Mouse (Mus musculus) granulocyte monocyte progenitor cell, adult 5-6 weeks (primary cell): ENCODE measurements around the gene Syk. TPM values are rescaled to one million over a fixed set of nuclear protein-coding genes. Genes with fewer than 3 reads are reported as not detected.

Experiments used
- ATAC-seq: replicated peaks from 2 replicates; pipeline ENCODE4 v1.8.0; 2016; ENCODE audit warnings: mild to moderate bottlenecking, moderate TSS enrichment, inconsistent platforms; ENCODE audit not compliant: poor library complexity, severe bottlenecking
- total RNA-seq, 2 experiments: library from RNA; stranded (forward) in 1 of 2; stranded (reverse) in 1 of 2; fragments of 200-712, 200-1000 nt in 1 of 2; fragments of >200 nt in 1 of 2; fragmentation: Nextera tagmentation in 1 of 2; gene quantifications; 2 replicates each; pipeline ENCODE4 v1.2.3; 2014 to 2017

Gene Syk
- total RNA-seq (2014; fragmentation: Nextera tagmentation) = 60.0 and 80.7 TPM in 2 replicates
- total RNA-seq (2017) = 64.1 and 70.9 TPM in 2 replicates

- peak; percentile 81 for ATAC-seq
These were observed at the start of gene Syk for GRCm38 (mm10) chr13:52582878-52583661. Gene Syk (plus strand): TSS chr13:52583173.

DNA sequence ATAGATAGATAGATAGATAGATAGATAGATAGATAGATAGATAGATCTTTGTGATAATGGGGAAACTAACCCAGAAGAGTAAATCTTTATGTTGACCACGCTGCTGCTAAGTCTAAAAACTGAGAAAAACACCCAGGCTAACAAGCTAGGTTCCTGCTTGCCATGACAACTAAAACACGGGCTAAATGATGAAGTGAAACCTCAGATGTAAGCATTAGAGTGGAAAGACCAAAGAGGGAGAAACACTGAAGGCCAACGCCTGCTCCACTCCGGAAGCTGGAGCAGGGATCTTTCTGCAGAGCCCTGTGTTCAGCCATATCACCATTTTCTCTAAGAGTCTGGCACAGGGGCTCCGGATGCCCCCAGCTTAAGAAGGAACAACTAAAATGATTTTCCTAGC lies 49.3 kb upstream of the Syk start:
- no peak for ATAC-seq

GRCm38 (mm10) chr13:52535542-52535941 lies 47.4 kb upstream of the Syk start:
- peak; percentile 21; the same call in 1 of the 2 replicates for ATAC-seq

GRCm38 (mm10) chr13:52537754-52538587 lies 45.0 kb upstream of the Syk start:
- ATAC-seq = peak; percentile 64

DNA sequence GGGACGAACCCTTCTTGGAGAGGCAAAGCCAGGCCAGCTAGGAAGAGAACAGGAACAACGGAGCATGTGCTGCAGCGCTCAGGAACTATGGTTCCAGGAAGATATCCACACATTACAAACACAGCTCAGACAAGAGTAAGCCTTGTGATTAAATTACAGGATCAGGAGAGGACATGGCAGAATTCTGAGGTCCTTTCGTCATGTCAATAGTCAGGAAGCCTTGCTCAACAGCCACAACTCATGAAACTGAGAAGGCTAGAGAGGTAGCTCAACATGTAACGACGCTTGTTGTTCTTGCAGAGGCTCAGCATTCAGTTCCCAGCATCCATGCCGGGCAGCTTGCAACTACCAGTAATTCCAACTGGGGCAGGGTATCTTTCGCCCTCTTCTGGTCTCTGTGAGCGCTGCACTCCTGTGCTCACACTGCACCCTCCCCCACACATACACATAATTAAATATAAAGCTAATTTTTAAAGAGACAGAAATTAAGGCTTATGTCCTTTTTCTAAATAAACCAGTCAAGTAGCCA lies 44.3 kb upstream of the Syk start:
- peak; percentile 45 for ATAC-seq

- no peak for ATAC-seq
These were observed 43.5 kb upstream of the Syk start for GRCm38 (mm10) chr13:52539461-52539860.

- ATAC-seq = no peak
These were observed 41.5 kb upstream of the Syk start for GRCm38 (mm10) chr13:52541385-52542035.

- ATAC-seq = no peak
These were observed 40.9 kb upstream of the Syk start for GRCm38 (mm10) chr13:52542036-52542526.

GRCm38 (mm10) chr13:52542636-52543035 lies 40.3 kb upstream of the Syk start:
- ATAC-seq = peak; percentile 15; the same call in 1 of the 2 replicates

- no peak for ATAC-seq
These were observed 36.7 kb upstream of the Syk start for GRCm38 (mm10) chr13:52546288-52546687.

DNA sequence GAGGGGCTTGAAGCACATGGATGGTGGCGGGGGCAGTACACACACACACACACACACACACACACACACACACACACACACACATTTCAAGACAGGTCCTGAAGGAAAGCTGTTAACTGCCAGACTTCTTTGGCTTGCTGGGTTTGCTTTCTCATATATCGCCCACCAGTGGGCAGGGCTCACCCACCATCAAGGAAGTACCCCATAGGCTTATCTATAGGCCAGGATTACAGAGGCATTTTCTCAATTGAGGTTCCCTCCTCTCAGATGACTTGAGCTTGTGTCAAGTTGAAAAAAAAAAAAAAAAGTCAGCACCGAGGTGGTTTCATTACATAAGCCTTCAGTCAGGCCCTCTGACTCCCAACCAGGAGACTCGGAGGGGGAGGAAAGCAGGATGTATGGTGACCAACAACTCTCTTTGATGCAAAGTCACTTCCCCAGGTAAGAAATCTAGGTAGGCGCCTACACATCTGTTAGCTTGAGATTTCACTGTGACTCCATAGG lies 32.2 kb upstream of the Syk start:
- ATAC-seq = peak; percentile 57

GRCm38 (mm10) chr13:52551275-52551674 lies 31.7 kb upstream of the Syk start:
- peak; percentile 87 for ATAC-seq

GRCm38 (mm10) chr13:52552822-52553477 lies 30.0 kb upstream of the Syk start:
- ATAC-seq = no peak

DNA sequence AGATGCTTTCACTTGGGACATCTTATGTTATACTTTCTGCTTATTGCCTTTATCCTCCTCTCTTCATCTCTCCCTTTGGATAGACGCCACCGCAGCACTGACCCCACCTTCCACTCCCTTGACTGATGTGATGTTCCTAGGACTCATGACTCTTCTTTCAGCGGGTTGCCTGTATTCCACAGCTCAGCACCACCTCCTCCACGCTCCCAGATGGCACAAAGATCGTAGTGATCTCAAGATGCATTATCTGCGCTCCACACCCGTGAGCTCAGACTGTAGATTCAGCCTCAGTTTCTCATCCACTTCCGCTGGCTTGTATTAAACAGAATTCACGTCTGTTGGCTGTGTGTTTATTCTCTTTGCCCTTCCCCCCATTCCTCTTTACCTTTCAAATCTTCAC lies 28.3 kb upstream of the Syk start:
- ATAC-seq = no peak

GRCm38 (mm10) chr13:52557421-52557820 lies 25.6 kb upstream of the Syk start:
- no peak for ATAC-seq

- no peak for ATAC-seq
These were observed 21.4 kb upstream of the Syk start for GRCm38 (mm10) chr13:52561367-52562165.

DNA sequence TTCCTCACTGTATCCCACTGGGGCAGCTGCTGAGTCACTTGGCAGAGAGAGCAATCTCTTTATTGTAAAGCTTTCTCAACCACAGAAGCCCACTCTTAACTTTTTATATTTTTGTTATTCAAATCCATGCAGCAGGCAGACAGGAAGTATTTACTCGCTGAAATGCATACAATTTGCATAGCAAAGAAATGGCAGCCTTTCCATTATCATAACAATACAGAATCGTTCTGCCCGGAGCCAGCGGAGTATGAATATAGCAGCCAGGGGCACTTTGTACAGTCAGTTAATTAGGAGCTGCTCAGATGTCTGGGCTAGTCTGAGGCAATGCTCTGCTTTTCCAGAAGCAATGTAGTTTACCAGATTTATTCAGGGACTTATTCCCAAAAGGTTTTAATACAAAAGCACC lies 20.8 kb upstream of the Syk start:
- ATAC-seq = no peak

- ATAC-seq = peak; percentile 21; the same call in 1 of the 2 replicates
These were observed 17.8 kb upstream of the Syk start for GRCm38 (mm10) chr13:52565103-52565739.
